In the genomic region with DNA sequence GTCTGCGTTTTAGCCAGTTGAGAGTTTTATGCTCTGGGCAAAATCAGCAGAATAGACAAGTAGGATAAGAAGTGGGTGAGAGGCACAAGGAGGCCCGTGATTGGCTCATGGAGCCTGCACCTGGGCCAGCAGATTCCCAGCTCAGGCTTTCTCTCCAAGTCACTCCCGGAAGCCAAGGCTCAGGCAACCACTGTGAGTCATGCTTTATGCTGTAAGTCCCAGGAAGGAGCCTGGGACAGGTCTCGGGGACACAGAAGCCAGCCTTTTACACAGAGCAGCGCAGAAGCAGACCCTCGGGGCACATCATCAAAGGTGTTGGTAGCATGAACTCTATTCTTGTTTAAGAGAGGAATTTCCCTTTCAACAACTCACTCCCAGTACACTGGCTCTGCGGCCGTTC, we compare ENCODE assay signal across 14 mouse cellular contexts.
A peak's percentile ranks its signal among the peaks of the same experiment; 100 is the strongest.
DNase-seq lines count a peak whose midpoint lies in the region; ATAC-seq lines count a peak whose summit lies in the region.
"Had no signal": no experiment of that assay in that cellular context is flagged by ENCODE, and none has a peak within 500 bp of the region (broad histone marks: within the 10 kb centered on the region; RNA-seq: fewer than 3 reads in every experiment).

No protein-coding gene starts in this region.

- no peak overlapping the region for H3K27ac ChIP-seq in midbrain, embryonic 15.5 days
- H3K27ac ChIP-seq in midbrain, embryonic 11.5 days (ENCODE audit: low read depth, low read length) = no peak overlapping the region
- H3K27ac ChIP-seq in forebrain, embryonic 11.5 days (ENCODE audit: low read depth, low read length) = no peak overlapping the region; the same call in 1 of the 2 replicates
- H3K27ac ChIP-seq: embryonic facial prominence, embryonic 12.5 days; heart, adult 2 months; neural tube, embryonic 12.5 days had no signal

- H3K9ac ChIP-seq in midbrain, embryonic 15.5 days = no peak overlapping the region
- no peak overlapping the region for H3K9ac ChIP-seq in midbrain, embryonic 11.5 days (ENCODE audit: low read length)
- no peak overlapping the region for H3K9ac ChIP-seq in forebrain, embryonic 11.5 days (ENCODE audit: low read length)
- H3K9ac ChIP-seq: embryonic facial prominence, embryonic 12.5 days; neural tube, embryonic 12.5 days had no signal

- H3K4me2 ChIP-seq in midbrain, embryonic 15.5 days = no peak overlapping the region
- no peak overlapping the region for H3K4me2 ChIP-seq in midbrain, embryonic 11.5 days
- H3K4me2 ChIP-seq in forebrain, embryonic 11.5 days (ENCODE audit: low read depth, low read length, severe bottlenecking) = no peak overlapping the region; the same call in 1 of the 2 replicates
- H3K4me2 ChIP-seq: embryonic facial prominence, embryonic 12.5 days; neural tube, embryonic 12.5 days had no signal

- no peak overlapping the region for H3K4me3 ChIP-seq in midbrain, embryonic 15.5 days
- no peak overlapping the region for H3K4me3 ChIP-seq in midbrain, embryonic 11.5 days (ENCODE audit: low read depth, low read length)
- H3K4me3 ChIP-seq in forebrain, embryonic 11.5 days (ENCODE audit: low read depth, low read length) = no peak overlapping the region
- H3K4me3 ChIP-seq: embryonic facial prominence, embryonic 12.5 days; heart, adult 2 months; megakaryocyte, embryonic 14.5 days; neural tube, embryonic 12.5 days had no signal

- no peaks in the 10 kb centered on the region for H3K9me3 ChIP-seq in midbrain, embryonic 15.5 days
- H3K9me3 ChIP-seq in midbrain, embryonic 11.5 days (ENCODE audit: control insufficient read depth, low read length) = no peaks in the 10 kb centered on the region
- no peaks in the 10 kb centered on the region for H3K9me3 ChIP-seq in forebrain, embryonic 11.5 days (ENCODE audit: control insufficient read depth, low read length)
- H3K9me3 ChIP-seq: embryonic facial prominence, embryonic 12.5 days; megakaryocyte, embryonic 14.5 days; neural tube, embryonic 12.5 days had no signal

- WGBS in midbrain, embryonic 15.5 days = 46% methylated on average over 8 of the region's 8 CpGs
- WGBS in midbrain, embryonic 11.5 days = 66% methylated on average over 8 of the region's 8 CpGs
- 31% methylated on average over 8 of the region's 8 CpGs for WGBS in forebrain, embryonic 11.5 days

- no peaks in the 10 kb centered on the region for H3K27me3 ChIP-seq in midbrain, embryonic 15.5 days (replicated peaks)
- no peaks in the 10 kb centered on the region for H3K27me3 ChIP-seq in midbrain, embryonic 11.5 days (ENCODE audit: control insufficient read depth, insufficient read depth, low read length)
- H3K27me3 ChIP-seq in forebrain, embryonic 11.5 days (ENCODE audit: control insufficient read depth, insufficient read depth, low read length) = no peaks in the 10 kb centered on the region
- H3K27me3 ChIP-seq: neural tube, embryonic 12.5 days had no signal

- H3K36me3 ChIP-seq in midbrain, embryonic 15.5 days (replicated peaks) = no peaks in the 10 kb centered on the region
- H3K36me3 ChIP-seq in midbrain, embryonic 11.5 days (ENCODE audit: control insufficient read depth, insufficient read depth, low read length) = no peaks in the 10 kb centered on the region
- H3K36me3 ChIP-seq in forebrain, embryonic 11.5 days (ENCODE audit: control insufficient read depth, insufficient read depth, low read length) = no peaks in the 10 kb centered on the region
- H3K36me3 ChIP-seq: embryonic facial prominence, embryonic 12.5 days; neural tube, embryonic 12.5 days had no signal

- ATAC-seq in midbrain, embryonic 15.5 days (replicated peaks) = peak; percentile 50; the same call in 1 of the 2 replicates
- no peak for ATAC-seq in midbrain, embryonic 11.5 days (ENCODE audit: low FRiP score)
- ATAC-seq in forebrain, embryonic 11.5 days (replicated peaks; ENCODE audit: low FRiP score) = peak; percentile 39
- ATAC-seq: activated CD4-positive, CD25-positive, alpha-beta regulatory T cell, adult 4 months had no signal

- peaks cover 18% of the 10 kb centered on the region for H3K4me1 ChIP-seq in midbrain, embryonic 15.5 days
- H3K4me1 ChIP-seq in midbrain, embryonic 11.5 days (ENCODE audit: control insufficient read depth, insufficient read depth, low read length) = 0 out of 2 replicates have a peak, but pooled peaks cover 4% of the 10 kb centered on the region
- 0 out of 2 replicates have a peak, but pooled peaks cover 5% of the 10 kb centered on the region for H3K4me1 ChIP-seq in forebrain, embryonic 11.5 days (replicated peaks; ENCODE audit: control insufficient read depth, insufficient read depth, low read length)

- peak; percentile 89 for DNase-seq in heart, adult 11 months
- DNase-seq in heart, adult 8-10 months (ENCODE audit: low spot score) = no peak
- no peak for DNase-seq in midbrain, embryonic 11.5 days (ENCODE audit: low spot score, missing footprints)
- DNase-seq in forebrain, embryonic 11.5 days (ENCODE audit: low spot score) = peak; percentile 62
- DNase-seq in left cerebral cortex, adult 8-10 months (ENCODE audit: low spot score in 2 of 2) = no peak
- no peak for DNase-seq in urinary bladder, postnatal 10 days (ENCODE audit: low spot score)
- DNase-seq: kidney, postnatal 4 days; thymus, postnatal 25 days had no signal

Comparison
In these comparisons a context has a peak if more than half of its experiments do, and no peak if none do; other contexts are left out.
1. DNase-seq: peak in heart, adult 11 months (single experiment) and forebrain, embryonic 11.5 days (single experiment); none in heart, adult 8-10 months (single experiment), midbrain, embryonic 11.5 days (single experiment), left cerebral cortex, adult 8-10 months (0 of 2) and urinary bladder, postnatal 10 days (single experiment).